Mouse (Mus musculus) kidney, postnatal 0 days (tissue): Measurements from ENCODE around the gene Xxylt1. TPM values are rescaled to one million over a fixed set of nuclear protein-coding genes. Genes with fewer than 3 reads are reported as not detected.

Experiments used
- ATAC-seq: fragments of 200-750 bp; cut with Nextera tagmentation; replicated peaks from 2 replicates; pipeline ENCODE4 v1.8.0; 2017; ENCODE audit warnings: low read depth, moderate number of reproducible peaks, moderate TSS enrichment, moderate library complexity; ENCODE audit not compliant: low FRiP score
- DNase-seq: peaks from one replicate; pipeline ENCODE4 v3.0.0-alpha.2; 2016; ENCODE audit warnings: low spot score
- H3K27ac ChIP-seq: fragments of 300-500 bp; sonication (generic); 2 replicates; pipeline ENCODE4 v1.5.1; 2014; ENCODE audit warnings: mild to moderate bottlenecking
- H3K27me3 ChIP-seq: fragments of 300-500 bp; sonication (generic); 2 replicates; pipeline ENCODE4 v1.6.1; 2014; ENCODE audit warnings: low read length, mixed read lengths; ENCODE audit not compliant: insufficient read depth
- H3K36me3 ChIP-seq: fragments of 300-500 bp; sonication (generic); 2 replicates; pipeline ENCODE4 v1.6.1; 2014; ENCODE audit warnings: low read length, mixed read lengths; ENCODE audit not compliant: insufficient read depth
- H3K4me1 ChIP-seq: fragments of 300-500 bp; sonication (generic); replicated peaks from 2 replicates; pipeline ENCODE4 v1.6.1; 2014; ENCODE audit warnings: antibody characterized with exemption, low read length, mixed read lengths; ENCODE audit not compliant: insufficient read depth
- H3K4me2 ChIP-seq: fragments of 300-500 bp; sonication (generic); 2 replicates; pipeline ENCODE4 v1.6.1; 2014; ENCODE audit warnings: mild to moderate bottlenecking, low read length, moderate library complexity, mixed read lengths
- H3K4me3 ChIP-seq: fragments of 300-500 bp; sonication (generic); replicated peaks from 2 replicates; pipeline ENCODE4 v1.5.1; 2014; ENCODE audit warnings: low read depth, low read length
- H3K9ac ChIP-seq: fragments of 300-500 bp; sonication (generic); 2 replicates; pipeline ENCODE4 v1.6.1; 2014; ENCODE audit warnings: low read depth, low read length
- H3K9me3 ChIP-seq: fragments of 300-500 bp; sonication (generic); replicated peaks from 2 replicates; pipeline ENCODE4 v1.6.1; 2016; ENCODE audit warnings: low read length, inconsistent platforms, mixed read lengths
- CTCF ChIP-seq: IDR thresholded peaks from 2 replicates; pipeline ENCODE4 v1.5.1; 2016; ENCODE audit warnings: antibody characterized with exemption, low read depth, mild to moderate bottlenecking, moderate library complexity
- WGBS: fragments of 180-500 bp; shearing (Covaris S2); extraction: QIAGEN DNeasy Blood & Tissue Kit; methylation state at CpG from one replicate; pipeline ENCODE4 v1.1.7; 2014; 5-methylcytosine and 5-hydroxymethylcytosine counted together
- polyA plus RNA-seq: library from polyadenylated mRNA; unstranded; fragments of >200 nt; fragmentation: Nextera tagmentation; extraction: Ambion mirVana; gene quantifications from 2 replicates; pipeline ENCODE4 v1.2.1, GENCODE M21; 2015

The Xxylt1 gene
- polyA plus RNA-seq, 1 experiment from 2014 or later: 20.0 TPM

DNA sequence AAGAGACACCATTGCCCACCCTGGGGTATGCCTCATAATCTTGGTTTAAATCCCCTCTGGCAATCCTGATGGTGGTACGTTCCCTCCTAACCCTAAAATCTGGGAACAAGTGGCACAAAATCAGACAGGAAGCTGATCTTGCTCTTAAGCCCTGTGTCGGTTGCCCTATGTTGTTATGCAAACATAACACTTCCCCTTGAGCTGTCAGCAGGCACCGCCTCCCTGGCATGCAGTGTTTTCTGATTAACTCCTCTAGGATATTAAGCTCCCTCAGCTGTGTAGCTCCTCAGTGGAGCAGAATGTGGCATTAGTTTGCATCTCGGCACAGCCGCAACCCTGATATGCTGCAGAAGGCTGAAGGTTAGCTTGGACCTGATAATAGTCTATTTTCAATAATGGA, 58.9 kb downstream of the Xxylt1 start:
- ATAC-seq (no peak), DNase-seq (no peak)
- Histone ChIP-seq H3K4me2 (no peak overlapping the region), H3K9ac (no peak overlapping the region), H3K36me3 (no peaks in the 10 kb centered on the region), H3K27me3 (no peaks in the 10 kb centered on the region), H3K4me1 (0 out of 2 replicates have a peak, but pooled peaks cover 4% of the 10 kb centered on the region), H3K27ac (no peak overlapping the region), H3K9me3 (no peaks in the 10 kb centered on the region), H3K4me3 (no peak overlapping the region)
- 36% methylated on average over 5 of the region's 5 CpGs for WGBS
- TF ChIP-seq CTCF: no peak

DNA sequence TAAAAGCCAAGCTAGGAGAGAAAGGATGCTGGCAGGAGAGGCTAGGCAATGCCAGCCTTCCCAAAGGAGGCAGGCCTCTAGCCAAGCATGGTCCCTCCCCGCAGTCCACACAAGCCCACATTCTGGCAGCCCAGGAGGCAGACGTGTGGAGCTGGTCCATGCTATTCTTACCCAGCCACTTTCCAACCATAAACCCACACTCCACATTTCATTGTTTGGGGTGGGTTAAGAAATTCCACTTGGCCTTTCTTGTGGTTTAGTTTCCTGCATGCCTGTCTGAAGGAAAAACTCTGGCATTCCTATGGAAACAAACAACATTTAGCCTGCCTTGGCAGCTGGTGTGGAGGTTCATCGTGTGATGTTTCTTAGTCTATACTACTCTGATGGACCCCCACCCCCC, 61.7 kb downstream of the Xxylt1 start:
- H3K27ac ChIP-seq: no peak overlapping the region
- no peaks in the 10 kb centered on the region for H3K27me3 ChIP-seq
- H3K36me3 ChIP-seq: no peaks in the 10 kb centered on the region
- no peak overlapping the region for H3K4me2 ChIP-seq
- no peak for TF ChIP-seq CTCF
- no peak overlapping the region for H3K4me3 ChIP-seq
- ATAC-seq: no peak
- H3K9ac ChIP-seq: no peak overlapping the region
- WGBS: 61% methylated on average over 3 of the region's 3 CpGs
- no peaks in the 10 kb centered on the region for H3K9me3 ChIP-seq
- 0 out of 2 replicates have a peak, but pooled peaks cover 4% of the 10 kb centered on the region for H3K4me1 ChIP-seq
- DNase-seq: no peak

DNA sequence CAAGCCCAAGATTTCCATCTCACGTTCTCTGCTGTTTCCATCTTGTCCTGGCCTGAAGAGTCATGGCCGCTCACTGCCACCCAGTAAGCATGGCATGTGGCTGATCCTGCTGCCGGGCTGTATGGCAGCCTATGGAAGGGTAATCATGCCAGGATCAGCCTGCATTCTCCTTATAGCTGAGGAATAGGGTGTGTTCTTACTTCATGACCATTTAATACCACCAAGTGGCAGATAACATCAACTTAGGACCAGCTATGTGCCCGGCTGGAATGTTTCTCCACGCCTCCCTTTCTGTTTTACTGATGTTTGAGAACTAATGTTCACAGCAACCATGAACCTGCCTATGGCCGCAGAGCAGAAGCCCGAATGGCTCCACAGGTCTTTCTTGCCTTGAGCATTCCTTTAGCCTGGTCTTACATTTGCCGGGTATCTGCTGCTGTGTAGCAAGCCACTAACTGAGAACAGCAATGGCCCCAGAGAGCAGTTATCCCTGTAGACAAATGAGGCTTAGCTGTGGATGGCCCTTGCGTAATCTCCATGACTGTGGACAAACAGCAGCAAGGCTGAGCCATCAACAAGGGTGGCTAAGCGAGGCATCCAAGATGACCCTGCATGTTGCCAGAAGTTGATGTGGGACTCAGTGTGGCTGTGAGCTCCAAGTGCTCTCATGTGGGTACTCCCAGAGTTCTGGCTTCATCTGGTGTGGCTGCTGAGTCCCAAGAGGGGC, 63.4 kb downstream of the Xxylt1 start:
- H3K4me3 ChIP-seq: no peak overlapping the region
- no peak overlapping the region for H3K9ac ChIP-seq
- 85% methylated on average over 10 of the region's 10 CpGs for WGBS
- ATAC-seq (no peak), DNase-seq (no peak)
- no peaks in the 10 kb centered on the region for H3K27me3 ChIP-seq
- no peaks in the 10 kb centered on the region for H3K36me3 ChIP-seq
- no peak for TF ChIP-seq CTCF
- 0 out of 2 replicates have a peak, but pooled peaks cover 4% of the 10 kb centered on the region for H3K4me1 ChIP-seq
- no peak overlapping the region for H3K4me2 ChIP-seq
- H3K27ac ChIP-seq: no peak overlapping the region
- H3K9me3 ChIP-seq: no peaks in the 10 kb centered on the region

DNA sequence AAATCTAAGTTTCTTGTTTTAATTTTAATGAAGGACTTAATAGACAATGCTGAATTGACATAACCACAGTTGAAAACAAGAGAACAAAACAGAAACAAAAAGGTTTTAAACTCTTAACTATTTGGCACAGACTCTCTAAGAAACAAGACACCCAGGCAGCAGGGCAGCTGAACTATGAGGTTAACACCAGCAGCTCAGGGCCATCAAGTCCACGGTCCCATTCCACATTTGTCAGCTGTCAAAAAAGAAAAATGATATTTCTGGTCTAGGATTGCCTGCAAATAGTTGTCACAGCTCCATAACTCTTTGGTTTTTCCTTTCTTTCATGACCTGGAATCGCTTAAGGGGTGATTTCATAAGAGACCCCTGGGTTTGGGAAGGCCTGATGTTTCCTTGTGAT, 64.6 kb downstream of the Xxylt1 start:
- DNase-seq: no peak
- no peak for ATAC-seq
- Histone ChIP-seq H3K27me3 (no peaks in the 10 kb centered on the region), H3K4me3 (no peak overlapping the region), H3K36me3 (no peaks in the 10 kb centered on the region), H3K9me3 (no peaks in the 10 kb centered on the region), H3K27ac (no peak overlapping the region), H3K4me2 (no peak overlapping the region), H3K9ac (no peak overlapping the region), H3K4me1 (no peaks in the 10 kb centered on the region)
- WGBS: 51% methylated on average over 2 of the region's 2 CpGs
- no peak for TF ChIP-seq CTCF

DNA sequence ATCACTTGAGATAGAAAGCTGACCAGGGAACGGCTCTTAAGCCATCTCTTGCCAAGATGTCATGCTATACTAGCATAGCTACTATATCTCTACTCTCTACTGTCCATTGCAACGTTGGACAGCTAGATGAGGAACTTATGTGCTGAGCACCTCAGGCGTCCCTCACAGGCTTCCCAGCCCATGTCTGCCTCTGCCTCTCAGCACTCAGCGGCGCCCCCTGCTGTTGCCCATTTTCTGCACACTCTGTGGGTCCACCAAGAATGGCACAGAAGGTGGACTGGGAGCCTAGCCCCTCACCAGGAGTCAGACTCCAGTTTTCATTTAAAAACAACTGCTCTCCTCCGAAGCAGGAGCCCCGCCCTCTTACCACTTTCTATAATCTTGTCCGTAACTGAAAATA, 65.1 kb downstream of the Xxylt1 start:
- no peak for ATAC-seq
- H3K36me3 ChIP-seq: no peaks in the 10 kb centered on the region
- no peak overlapping the region for H3K4me3 ChIP-seq
- H3K9me3 ChIP-seq: no peaks in the 10 kb centered on the region
- H3K9ac ChIP-seq: no peak overlapping the region
- no peak overlapping the region for H3K27ac ChIP-seq
- no peaks in the 10 kb centered on the region for H3K27me3 ChIP-seq
- H3K4me2 ChIP-seq: no peak overlapping the region
- WGBS: 76% methylated on average over 8 of the region's 8 CpGs
- TF ChIP-seq CTCF: peak; percentile 44
- DNase-seq: no peak
- H3K4me1 ChIP-seq: no peaks in the 10 kb centered on the region

DNA sequence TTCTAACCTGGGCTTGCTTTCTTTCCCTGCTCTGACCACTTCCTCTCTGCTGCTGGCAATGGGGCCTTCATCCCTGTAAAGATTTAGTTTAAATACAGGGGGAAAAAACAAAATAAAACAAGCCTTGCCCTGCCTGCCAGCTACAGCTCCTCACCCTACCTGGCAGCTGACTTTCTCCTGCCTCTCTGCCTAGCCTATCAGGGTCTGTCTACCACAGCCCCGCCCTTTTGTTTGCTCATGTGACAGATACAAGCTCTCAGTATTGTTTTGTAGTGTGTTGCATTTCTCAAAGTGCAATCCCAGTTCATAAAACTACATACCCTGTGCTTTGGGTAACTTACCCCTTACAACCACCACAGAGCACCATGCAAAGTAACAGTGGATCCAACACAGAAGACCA, 66.0 kb downstream of the Xxylt1 start:
- H3K9ac ChIP-seq: no peak overlapping the region
- 97% methylated on average over 1 of the region's 1 CpGs for WGBS
- no peak overlapping the region for H3K4me3 ChIP-seq
- no peaks in the 10 kb centered on the region for H3K9me3 ChIP-seq
- no peak for ATAC-seq
- no peak overlapping the region for H3K4me2 ChIP-seq
- no peaks in the 10 kb centered on the region for H3K4me1 ChIP-seq
- no peak for DNase-seq
- no peak for TF ChIP-seq CTCF
- no peaks in the 10 kb centered on the region for H3K27me3 ChIP-seq
- H3K27ac ChIP-seq: no peak overlapping the region
- H3K36me3 ChIP-seq: no peaks in the 10 kb centered on the region

DNA sequence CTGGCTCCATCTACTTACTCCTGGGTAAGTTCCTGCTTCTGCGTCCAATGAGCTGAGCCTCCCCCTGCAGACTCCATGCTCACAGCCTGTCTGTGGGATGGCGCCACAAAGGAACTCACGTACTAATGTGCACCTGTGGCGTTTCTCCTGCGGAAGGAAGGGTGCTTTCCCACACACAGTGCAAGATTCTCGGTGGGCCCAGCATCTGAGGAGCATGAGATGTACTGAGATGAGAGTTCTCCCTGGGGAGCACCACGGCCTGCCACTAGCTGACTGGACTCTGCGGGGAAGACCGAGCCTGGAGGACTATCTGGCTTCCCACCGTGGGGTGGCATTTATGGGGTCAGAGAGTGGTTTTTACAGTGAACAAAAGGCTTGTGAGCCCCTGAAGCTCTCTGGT, 69.0 kb downstream of the Xxylt1 start:
- no peak overlapping the region for H3K9ac ChIP-seq
- no peaks in the 10 kb centered on the region for H3K27me3 ChIP-seq
- 90% methylated on average over 10 of the region's 10 CpGs for WGBS
- no peak overlapping the region for H3K4me3 ChIP-seq
- no peaks in the 10 kb centered on the region for H3K36me3 ChIP-seq
- H3K27ac ChIP-seq: no peak overlapping the region
- no peak overlapping the region for H3K4me2 ChIP-seq
- DNase-seq: no peak
- H3K4me1 ChIP-seq: no peaks in the 10 kb centered on the region
- no peaks in the 10 kb centered on the region for H3K9me3 ChIP-seq
- no peak for ATAC-seq
- TF ChIP-seq CTCF: no peak
